Mouse (Mus musculus): ENCODE data around the gene Ccdc86.

Gene Ccdc86

DNA sequence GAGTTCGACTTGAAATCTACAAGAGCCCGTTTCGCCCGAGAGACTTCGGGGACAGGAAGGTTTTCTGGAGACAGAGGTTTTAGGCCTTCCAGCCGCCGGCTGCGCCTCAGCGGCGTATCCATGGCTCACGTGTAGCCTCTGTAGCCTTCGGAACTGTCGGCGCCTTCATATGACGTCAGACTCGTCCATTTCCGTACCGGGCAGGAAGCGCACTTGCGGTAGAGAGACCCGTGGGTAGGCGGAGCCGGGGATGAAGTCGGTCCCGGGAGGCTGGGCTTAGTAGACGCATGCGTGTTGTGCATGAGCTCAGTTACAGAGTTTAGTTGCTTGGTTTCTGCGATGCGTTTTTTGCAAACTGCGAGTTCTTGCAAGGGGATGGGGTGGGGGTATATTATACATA, at the start of gene Ccdc86:
Gene Ccdc86 (minus strand): TSS at position 155 of the 400 bp plus-strand sequence.
- DNase-seq (ENCODE audit: low read depth, low spot score): peak; percentile 99

DNA sequence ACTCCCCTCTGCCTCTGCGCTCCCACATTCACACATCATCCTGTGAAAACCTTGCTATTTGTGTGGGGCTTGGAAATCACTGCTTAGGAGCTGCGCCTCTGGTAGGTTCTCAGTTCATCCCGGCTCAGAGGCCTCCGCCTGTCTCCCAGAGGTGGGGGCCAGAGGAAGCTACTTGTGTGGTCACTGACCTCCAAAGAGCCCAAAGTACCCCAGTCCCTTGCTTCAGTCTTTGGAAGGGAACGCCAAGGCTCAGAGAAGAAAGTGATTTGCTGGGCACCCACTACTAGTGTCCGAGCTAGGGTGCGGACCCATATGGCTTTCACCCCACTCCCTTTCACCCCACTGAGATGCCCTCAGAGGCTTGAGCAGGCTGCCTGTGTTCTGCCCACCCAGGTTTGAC, 44.1 kb upstream of the Ccdc86 start, which contains the start of gene Ms4a15:
Gene Ms4a15 (minus strand): TSS at position 101 of the 400 bp plus-strand sequence.
- no peak for DNase-seq (ENCODE audit: low read depth, low spot score)

GRCm38 (mm10) chr19:10991911-10992310, 42.8 kb upstream of the Ccdc86 start:
- no peak for DNase-seq (ENCODE audit: low read depth, low spot score)

- no peak for DNase-seq (ENCODE audit: low read depth, low spot score)
Observed at GRCm38 (mm10) chr19:10990751-10991150, 41.7 kb upstream of the Ccdc86 start.

DNA sequence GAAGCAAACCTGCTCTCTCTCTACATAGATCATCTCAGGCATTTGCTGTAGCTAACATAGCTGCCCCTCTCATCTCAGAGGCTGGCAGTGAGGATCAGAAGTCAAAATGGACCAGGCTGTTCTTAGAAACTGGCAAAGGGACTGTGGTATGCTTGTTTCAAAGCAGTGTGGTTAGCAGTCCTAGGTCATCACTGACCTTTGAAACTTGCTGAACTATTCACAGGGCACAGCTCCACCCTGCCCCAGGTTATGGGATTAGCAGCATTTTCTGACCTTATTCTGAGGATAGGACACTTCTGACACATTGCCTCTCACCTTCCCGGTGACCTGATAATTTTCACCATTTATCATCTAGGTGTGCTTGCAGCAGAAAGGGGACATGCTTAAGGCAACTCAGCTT, 39.5 kb upstream of the Ccdc86 start:
- no peak for DNase-seq (ENCODE audit: low read depth, low spot score)

- no peak for DNase-seq (ENCODE audit: low read depth, low spot score)
Observed at GRCm38 (mm10) chr19:10985889-10986288, 36.8 kb upstream of the Ccdc86 start.

GRCm38 (mm10) chr19:10984551-10984950, 35.5 kb upstream of the Ccdc86 start:
- DNase-seq (ENCODE audit: low read depth, low spot score): no peak

GRCm38 (mm10) chr19:10983146-10983545, 34.1 kb upstream of the Ccdc86 start:
- peak; percentile 30 for DNase-seq (ENCODE audit: low read depth, low spot score)

GRCm38 (mm10) chr19:10980210-10980609, 31.1 kb upstream of the Ccdc86 start:
- no peak for DNase-seq (ENCODE audit: low read depth, low spot score)

GRCm38 (mm10) chr19:10979184-10980168, 30.4 kb upstream of the Ccdc86 start:
- DNase-seq (ENCODE audit: low read depth, low spot score): peak; percentile 76

DNA sequence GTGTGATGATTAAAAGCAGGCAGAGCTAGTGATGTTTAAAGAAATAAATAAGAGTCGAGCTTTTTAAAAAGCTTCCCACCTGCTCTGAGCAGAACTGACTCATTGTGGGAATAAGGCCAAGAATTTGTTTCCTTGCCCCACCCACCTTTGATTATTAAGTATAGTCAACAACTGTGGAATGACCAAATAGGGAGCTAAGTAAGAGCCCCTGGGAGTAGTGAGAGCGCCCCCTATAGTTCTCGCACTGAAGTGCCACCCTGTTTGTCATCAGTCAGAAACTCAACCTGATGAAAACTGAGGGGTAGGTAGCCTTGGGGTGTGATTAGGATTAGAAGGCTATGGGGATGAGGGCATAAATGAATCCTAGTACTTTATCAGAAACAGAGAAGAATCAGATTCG, 27.3 kb upstream of the Ccdc86 start:
- DNase-seq (ENCODE audit: low read depth, low spot score): no peak

- no peak for DNase-seq (ENCODE audit: low read depth, low spot score)
Observed at GRCm38 (mm10) chr19:10975187-10975586, 26.1 kb upstream of the Ccdc86 start.

GRCm38 (mm10) chr19:10974238-10974865, 25.3 kb upstream of the Ccdc86 start, which contains the start of gene Ms4a10:
Ms4a10 (minus strand) TSS chr19:10974670.
- DNase-seq (ENCODE audit: low read depth, low spot score): peak; percentile 41

- DNase-seq (ENCODE audit: low read depth, low spot score): peak; percentile 63
Observed at GRCm38 (mm10) chr19:10973187-10973586, 24.1 kb upstream of the Ccdc86 start.

DNA sequence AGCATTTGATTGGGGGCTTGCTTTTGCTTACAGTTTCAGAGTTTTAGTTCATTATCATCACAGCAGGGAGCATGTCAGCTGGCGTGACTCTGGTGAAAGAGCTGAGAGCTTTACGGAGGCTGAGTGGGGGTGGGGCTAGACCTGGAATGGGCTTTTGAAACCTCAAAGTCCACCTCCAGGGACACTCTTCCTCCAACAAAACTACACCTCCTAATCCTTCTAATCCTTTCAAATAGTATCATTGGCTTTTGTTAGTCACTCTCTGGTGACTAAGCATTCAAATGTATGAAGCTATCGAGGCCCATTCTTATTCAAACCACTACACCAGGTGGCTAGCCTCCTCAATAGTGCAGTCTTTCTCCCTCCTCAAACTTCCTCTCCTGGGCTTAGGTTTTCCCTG, 23.6 kb upstream of the Ccdc86 start:
- DNase-seq (ENCODE audit: low read depth, low spot score): no peak

DNA sequence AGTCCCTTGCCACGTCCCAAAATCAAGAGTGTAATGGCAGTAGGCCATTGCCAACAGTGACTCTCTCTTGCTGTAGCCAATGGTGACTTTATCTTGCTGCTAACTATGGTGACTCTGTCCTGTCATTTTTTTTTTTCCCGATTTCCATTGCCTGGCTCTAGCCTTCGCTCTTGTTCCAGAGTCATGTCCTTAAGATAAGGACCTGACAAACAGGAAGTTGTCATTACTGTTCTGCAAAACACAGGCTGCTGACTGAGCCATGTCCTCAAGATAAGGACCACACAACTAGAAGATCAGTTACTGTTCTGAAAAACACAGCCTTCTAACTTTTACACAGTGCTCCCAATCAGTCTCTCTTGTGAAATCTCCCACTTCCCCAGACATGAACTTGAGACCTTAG, 21.4 kb upstream of the Ccdc86 start:
- DNase-seq (ENCODE audit: low read depth, low spot score): no peak

DNA sequence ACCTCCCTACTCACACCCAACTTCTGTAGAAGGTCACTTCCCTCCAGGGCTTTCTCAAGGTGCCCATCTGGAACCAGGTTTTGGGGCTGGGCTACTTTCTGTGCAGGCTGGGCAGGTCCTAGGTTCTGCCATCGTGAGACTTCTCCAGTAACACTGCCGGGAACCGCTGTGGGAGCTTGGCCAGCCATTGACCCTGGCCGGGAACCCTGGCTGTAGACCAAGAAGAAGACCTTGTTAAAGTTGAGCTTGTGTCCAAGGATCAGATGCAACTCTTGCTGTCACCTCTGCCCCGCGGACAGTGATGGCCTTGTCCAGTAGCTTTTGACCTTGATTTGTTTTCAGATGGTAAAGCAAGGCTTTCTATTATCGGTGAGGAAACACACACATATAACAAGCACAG, 19.5 kb upstream of the Ccdc86 start:
- no peak for DNase-seq (ENCODE audit: low read depth, low spot score)

- no peak for DNase-seq (ENCODE audit: low read depth, low spot score)
Observed at GRCm38 (mm10) chr19:10965721-10966120, 16.7 kb upstream of the Ccdc86 start.

DNA sequence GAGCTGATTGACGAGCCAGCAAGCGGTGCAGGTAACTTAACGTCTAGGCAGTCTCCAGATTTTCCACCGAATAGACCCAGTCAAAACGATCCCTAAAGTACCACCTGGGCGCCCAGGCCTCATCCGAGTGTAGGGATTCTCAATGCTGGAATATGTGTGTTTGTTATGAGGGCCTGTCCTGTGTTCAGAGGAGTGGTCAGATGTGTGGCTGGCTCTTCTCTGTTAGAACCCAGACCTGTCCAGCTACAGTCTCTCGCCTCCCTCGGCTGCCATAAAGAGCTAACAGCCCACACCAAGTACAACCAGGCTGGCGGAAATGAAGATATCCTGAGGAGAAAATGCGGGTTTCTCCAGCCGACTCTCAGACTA, 10.9 kb upstream of the Ccdc86 start:
- DNase-seq (ENCODE audit: low read depth, low spot score): no peak

DNA sequence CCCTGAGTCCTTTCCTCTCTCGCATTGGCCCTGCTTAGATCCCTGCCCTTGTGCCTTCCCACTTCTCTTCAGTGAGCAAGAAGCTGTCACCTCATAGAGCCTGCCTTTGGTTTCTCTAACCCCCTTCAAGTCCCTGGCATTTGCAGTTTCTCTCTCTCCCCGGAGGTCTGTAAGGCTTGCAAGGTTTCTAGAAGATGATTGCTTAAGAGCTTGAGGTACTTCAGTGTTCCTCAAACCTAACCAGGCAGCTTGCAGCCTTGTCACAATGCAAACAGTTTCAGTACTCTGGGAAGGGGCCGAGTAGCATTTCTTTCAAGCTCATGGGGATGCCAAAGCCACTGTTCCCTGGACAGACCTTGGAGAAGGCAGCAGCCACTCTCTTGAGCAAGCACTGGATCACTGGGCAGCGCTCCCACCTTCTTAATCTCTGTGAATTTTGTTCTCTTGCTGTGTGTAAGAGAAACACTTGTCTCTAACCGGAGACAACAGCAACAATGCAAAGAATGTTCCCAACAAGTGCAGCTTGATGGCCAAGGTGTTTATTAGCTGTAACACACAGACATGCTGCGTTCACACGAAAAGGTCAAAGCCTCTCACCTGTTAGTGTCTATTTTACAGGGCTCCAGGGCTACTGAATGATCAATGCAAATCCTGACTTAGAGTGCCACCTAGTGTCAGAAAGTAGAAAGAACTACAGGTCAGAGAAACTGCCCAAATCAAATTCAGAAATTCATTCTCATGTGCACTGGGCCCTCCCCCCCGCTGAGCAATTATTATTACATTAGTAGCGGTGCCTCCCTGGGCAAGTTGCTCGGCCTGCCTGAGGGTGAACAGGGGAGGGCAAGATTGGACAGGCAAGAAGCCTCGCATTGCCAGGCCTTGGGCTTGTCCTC, 10.3 kb upstream of the Ccdc86 start:
- peak; percentile 84 for DNase-seq (ENCODE audit: low read depth, low spot score)
